Mouse (Mus musculus) testis, adult 2 months (tissue): ENCODE results near the gene Akr1d1. TPM values are rescaled to one million over a fixed set of nuclear protein-coding genes. Genes with fewer than 3 reads are reported as not detected.

Experiments used
- H3K27ac ChIP-seq: fragments of 200-500 bp; 2 replicates; pipeline ENCODE4 v1.5.1; 2012; ENCODE audit warnings: low read depth, low read length; ENCODE audit not compliant: control insufficient read depth, insufficient read depth
- H3K27me3 ChIP-seq: fragments of 200-500 bp; 2 replicates; pipeline ENCODE4 v1.6.1; 2012; ENCODE audit warnings: mild to moderate bottlenecking, low read length, moderate library complexity; ENCODE audit not compliant: control insufficient read depth, insufficient read depth
- H3K36me3 ChIP-seq: fragments of 200-500 bp; 2 replicates; pipeline ENCODE4 v1.6.1; 2012; ENCODE audit warnings: mild to moderate bottlenecking, low read length; ENCODE audit not compliant: control insufficient read depth, insufficient read depth
- H3K4me1 ChIP-seq: fragments of 200-500 bp; 2 replicates; pipeline ENCODE4 v1.6.1; 2012; ENCODE audit warnings: low read length; ENCODE audit not compliant: control insufficient read depth, insufficient read depth
- H3K4me3 ChIP-seq: fragments of 200-500 bp; 2 replicates; pipeline ENCODE4 v1.5.1; 2012; ENCODE audit warnings: low read depth, mild to moderate bottlenecking, low read length, moderate library complexity, mixed read lengths; ENCODE audit not compliant: control insufficient read depth
- CTCF ChIP-seq: fragments of 200-500 bp; IDR thresholded peaks from 2 replicates; pipeline ENCODE4 v1.5.1; 2012; ENCODE audit warnings: low read depth, mild to moderate bottlenecking, inconsistent platforms, low read length, moderate library complexity; ENCODE audit not compliant: control insufficient read depth, insufficient read depth, insufficient replicate concordance
- POLR2A ChIP-seq: fragments of 200-500 bp; IDR thresholded peaks from 2 replicates; pipeline ENCODE4 v1.6.1; 2012; ENCODE audit warnings: low read depth, mild to moderate bottlenecking, inconsistent platforms, low read length, moderate library complexity; ENCODE audit not compliant: control insufficient read depth
- polyA plus RNA-seq: library from polyadenylated mRNA; depleted of rRNA; stranded (reverse); fragments of >200 nt; gene quantifications from 2 replicates; pipeline ENCODE4 v1.2.3, GENCODE M21; 2012; rRNA removed

The Akr1d1 gene
- not detected in 2 replicates for polyA plus RNA-seq

- TF ChIP-seq POLR2A (no peak), CTCF (no peak)
- no peaks in the 10 kb centered on the region for H3K4me1 ChIP-seq
- H3K27ac ChIP-seq: no peak within 1 kb of the TSS
- no peaks in the 10 kb centered on the region for H3K27me3 ChIP-seq
- H3K4me3 ChIP-seq: no peak within 1 kb of the TSS
- H3K36me3 ChIP-seq: no peaks in the 10 kb centered on the region
Measured at GRCm38 (mm10) chr6:37529940-37530339, at the start of gene Akr1d1. Akr1d1 (plus strand) TSS chr6:37530173.

GRCm38 (mm10) chr6:37481147-37481546 lies 48.8 kb upstream of the Akr1d1 start:
- Histone ChIP-seq H3K27me3 (no peaks in the 10 kb centered on the region), H3K4me1 (no peaks in the 10 kb centered on the region)

GRCm38 (mm10) chr6:37483262-37483661 lies 46.7 kb upstream of the Akr1d1 start:
- no peaks in the 10 kb centered on the region for H3K27me3 ChIP-seq
- no peaks in the 10 kb centered on the region for H3K4me1 ChIP-seq
- no peak overlapping the region for H3K27ac ChIP-seq
- H3K4me3 ChIP-seq: no peak overlapping the region
- H3K36me3 ChIP-seq: no peaks in the 10 kb centered on the region
- TF ChIP-seq POLR2A (no peak), CTCF (no peak)

More at GRCm38 (mm10) chr6:37481147-37481546, 48.8 kb upstream of the Akr1d1 start:
- TF ChIP-seq POLR2A: no peak
- TF ChIP-seq CTCF: no peak
- no peaks in the 10 kb centered on the region for H3K36me3 ChIP-seq
- H3K4me3 ChIP-seq: no peak overlapping the region
- peak overlapping the region; percentile 80 for H3K27ac ChIP-seq

DNA sequence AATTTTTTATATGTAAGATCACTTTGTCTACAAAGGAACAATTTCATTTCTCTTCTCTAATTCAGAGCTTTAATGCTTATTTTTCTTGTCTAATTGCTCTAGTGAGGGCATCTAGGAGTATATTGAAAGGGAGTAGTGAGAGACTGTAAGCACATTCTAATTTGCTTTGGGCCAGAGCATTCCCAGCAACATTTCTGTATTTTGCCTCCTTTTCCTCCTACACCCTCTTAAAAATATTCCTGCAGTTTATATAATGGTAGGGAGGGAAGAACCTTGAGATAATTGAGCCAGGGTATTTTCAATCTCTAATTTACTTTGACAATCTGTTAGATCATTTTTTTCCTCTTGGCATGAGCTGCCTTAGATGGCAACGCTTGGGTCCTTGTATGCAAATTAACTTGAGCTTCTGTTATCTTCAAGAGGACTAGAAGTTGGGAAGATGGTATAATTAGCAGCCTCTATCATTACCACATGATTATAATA lies 45.3 kb upstream of the Akr1d1 start:
- no peak overlapping the region for H3K4me3 ChIP-seq
- TF ChIP-seq POLR2A: no peak
- TF ChIP-seq CTCF: no peak
- H3K27ac ChIP-seq: no peak overlapping the region
- no peaks in the 10 kb centered on the region for H3K4me1 ChIP-seq
- no peaks in the 10 kb centered on the region for H3K27me3 ChIP-seq
- H3K36me3 ChIP-seq: no peaks in the 10 kb centered on the region

DNA sequence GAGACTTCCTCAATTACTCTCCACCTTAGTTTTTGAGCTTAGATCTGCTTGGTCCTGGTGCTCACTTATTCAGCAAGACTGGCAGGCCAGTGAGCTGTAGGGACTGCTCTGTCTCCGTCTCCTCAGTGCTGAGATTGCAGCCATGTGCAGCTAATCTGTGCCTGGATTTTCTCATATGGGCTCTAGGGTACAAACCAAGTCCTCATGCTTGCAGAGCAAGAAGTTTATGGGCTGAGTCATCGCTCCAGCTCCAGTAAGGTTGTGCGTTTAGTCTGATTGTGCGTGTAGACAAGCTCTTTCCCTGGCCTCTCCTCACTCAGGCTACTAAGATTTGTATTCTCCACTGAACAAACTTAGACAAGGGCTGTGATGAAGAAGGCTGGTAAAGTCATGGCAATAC lies 43.5 kb upstream of the Akr1d1 start:
- no peaks in the 10 kb centered on the region for H3K27me3 ChIP-seq
- TF ChIP-seq CTCF (no peak), POLR2A (no peak)
- H3K27ac ChIP-seq: no peak overlapping the region
- H3K4me1 ChIP-seq: no peaks in the 10 kb centered on the region
- H3K4me3 ChIP-seq: no peak overlapping the region
- no peaks in the 10 kb centered on the region for H3K36me3 ChIP-seq

GRCm38 (mm10) chr6:37492241-37492640 lies 37.7 kb upstream of the Akr1d1 start:
- H3K27me3 ChIP-seq: no peaks in the 10 kb centered on the region
- H3K4me3 ChIP-seq: no peak overlapping the region
- no peaks in the 10 kb centered on the region for H3K4me1 ChIP-seq
- no peak overlapping the region for H3K27ac ChIP-seq
- TF ChIP-seq POLR2A: no peak
- TF ChIP-seq CTCF: no peak
- no peaks in the 10 kb centered on the region for H3K36me3 ChIP-seq

DNA sequence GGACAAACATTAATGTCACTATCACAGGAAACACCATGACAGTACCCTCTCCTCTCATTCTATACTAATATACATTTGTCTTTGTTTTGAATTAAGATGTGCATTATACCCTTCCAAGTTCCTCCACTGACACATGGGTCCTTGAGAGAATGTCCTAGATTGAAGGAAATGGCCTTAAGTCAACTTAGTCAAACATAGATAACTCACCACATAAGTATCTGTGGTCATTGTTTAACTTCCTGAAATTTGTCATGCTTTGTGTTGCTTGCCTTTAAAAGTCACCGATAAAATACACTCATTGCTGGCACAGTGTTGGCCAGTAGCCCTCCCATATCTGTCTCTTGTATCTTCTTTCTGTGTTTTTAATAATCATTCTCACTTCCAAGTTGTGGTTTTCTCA lies 35.0 kb upstream of the Akr1d1 start:
- Histone ChIP-seq H3K27me3 (no peaks in the 10 kb centered on the region), H3K4me3 (no peak overlapping the region), H3K4me1 (no peaks in the 10 kb centered on the region), H3K36me3 (no peaks in the 10 kb centered on the region), H3K27ac (no peak overlapping the region)
- TF ChIP-seq CTCF: no peak
- no peak for TF ChIP-seq POLR2A

DNA sequence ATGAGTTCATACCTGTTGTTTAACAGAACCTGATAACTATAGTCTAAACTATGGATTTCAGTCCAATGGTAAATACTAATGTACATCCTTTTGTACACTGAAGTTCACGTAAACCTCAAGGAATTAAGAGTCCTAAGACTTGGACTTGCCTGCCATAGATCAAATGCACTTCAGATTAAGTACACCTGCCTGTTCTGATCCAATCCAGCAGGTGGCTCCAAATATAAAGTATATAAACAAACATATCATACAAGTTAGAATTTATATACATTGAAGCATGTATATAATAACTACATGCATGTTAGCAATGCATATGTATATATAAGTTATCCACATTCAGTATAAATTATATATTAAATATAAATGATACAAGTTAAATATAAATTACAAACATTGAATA lies 33.1 kb upstream of the Akr1d1 start:
- H3K27ac ChIP-seq: no peak overlapping the region
- no peaks in the 10 kb centered on the region for H3K4me1 ChIP-seq
- no peak for TF ChIP-seq CTCF
- no peak for TF ChIP-seq POLR2A
- no peaks in the 10 kb centered on the region for H3K36me3 ChIP-seq
- H3K4me3 ChIP-seq: no peak overlapping the region
- H3K27me3 ChIP-seq: no peaks in the 10 kb centered on the region
